Mouse (Mus musculus): ENCODE measurements around the gene Tcl1b4.
"Not testable (repeated sequence)": the region's sequence is repeated elsewhere in the genome, so short reads cannot be mapped to it uniquely, and the experiment has no call there.

DNA sequence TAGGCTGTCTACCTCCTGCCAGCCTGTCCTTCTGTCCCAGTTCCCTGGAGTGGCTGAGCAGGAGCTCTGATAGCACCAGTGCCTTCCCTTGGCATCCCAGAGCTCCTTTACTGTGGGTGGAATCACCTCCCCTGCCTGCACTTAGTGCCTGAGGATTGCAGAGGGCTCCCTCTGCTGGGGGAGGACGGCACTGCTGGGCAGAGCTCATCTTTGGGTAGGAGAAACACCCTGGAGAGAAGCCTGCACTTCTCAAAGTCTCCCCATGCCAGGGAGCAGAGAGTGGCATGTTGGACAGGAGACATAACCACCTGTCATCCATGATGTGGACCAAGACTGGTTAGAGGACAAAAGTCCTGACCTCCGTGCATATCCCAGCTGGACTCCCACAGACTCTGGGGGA is 12.8 kb upstream of the Tcl1b4 start:
- TF ChIP-seq CTCF (conservative IDR thresholded peaks at IDR 0.05; ENCODE audit: insufficient read depth, insufficient read length, low read depth, low read length); POLR2A (IDR thresholded peaks at IDR 0.05; ENCODE audit: low read depth, low read length): not testable (repeated sequence)
